Mouse (Mus musculus) T-cell, adult 2 months (primary cell): ENCODE results near the gene Tmem132a.
A peak's percentile ranks its signal among the peaks of the same experiment; 100 is the strongest.

Source experiments
- DNase-seq: peaks from one replicate; pipeline ENCODE4 v3.0.0; 2022; ENCODE audit warnings: low spot score

Gene Tmem132a

DNA sequence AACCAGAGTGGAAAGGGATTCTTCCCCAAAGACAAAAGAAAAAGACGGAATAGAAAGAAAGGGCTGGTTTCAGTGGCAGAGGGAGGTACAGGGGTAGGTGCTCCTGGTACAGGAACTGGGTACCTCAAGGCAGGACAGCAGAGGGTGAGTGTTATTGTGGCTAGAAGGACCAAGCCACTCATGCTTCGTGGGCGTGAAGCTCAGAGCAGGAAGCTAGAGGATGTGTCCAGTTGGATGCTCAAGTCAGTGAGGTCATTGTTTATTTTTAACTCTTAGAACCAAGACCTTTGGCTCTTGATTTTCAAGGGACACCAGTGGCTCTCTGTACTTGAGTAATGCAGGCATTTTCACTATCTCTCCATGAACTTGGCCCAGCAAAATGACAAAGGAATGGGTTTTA is 37.7 kb downstream of the Tmem132a start:
- DNase-seq = no peak

DNA sequence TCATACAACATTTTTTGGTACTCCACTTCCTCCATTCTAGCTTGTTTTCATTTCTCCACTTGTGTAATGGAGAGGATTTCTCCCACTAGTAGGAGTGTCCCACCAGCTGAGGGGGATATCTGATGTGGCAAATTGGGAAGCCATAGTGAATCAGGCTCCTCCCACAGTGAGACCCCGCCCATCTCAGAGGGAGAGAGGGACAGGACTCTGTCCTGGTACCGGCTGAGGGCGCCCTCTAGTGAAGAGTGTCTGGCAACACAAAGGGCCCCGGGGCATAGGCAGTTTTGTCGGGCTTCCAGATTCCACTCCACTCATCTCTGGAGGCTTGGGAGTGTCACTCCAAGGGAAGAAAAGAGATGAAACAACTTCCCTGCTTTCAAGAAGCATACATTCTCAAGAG is 38.3 kb downstream of the Tmem132a start:
- peak; percentile 80 for DNase-seq

DNA sequence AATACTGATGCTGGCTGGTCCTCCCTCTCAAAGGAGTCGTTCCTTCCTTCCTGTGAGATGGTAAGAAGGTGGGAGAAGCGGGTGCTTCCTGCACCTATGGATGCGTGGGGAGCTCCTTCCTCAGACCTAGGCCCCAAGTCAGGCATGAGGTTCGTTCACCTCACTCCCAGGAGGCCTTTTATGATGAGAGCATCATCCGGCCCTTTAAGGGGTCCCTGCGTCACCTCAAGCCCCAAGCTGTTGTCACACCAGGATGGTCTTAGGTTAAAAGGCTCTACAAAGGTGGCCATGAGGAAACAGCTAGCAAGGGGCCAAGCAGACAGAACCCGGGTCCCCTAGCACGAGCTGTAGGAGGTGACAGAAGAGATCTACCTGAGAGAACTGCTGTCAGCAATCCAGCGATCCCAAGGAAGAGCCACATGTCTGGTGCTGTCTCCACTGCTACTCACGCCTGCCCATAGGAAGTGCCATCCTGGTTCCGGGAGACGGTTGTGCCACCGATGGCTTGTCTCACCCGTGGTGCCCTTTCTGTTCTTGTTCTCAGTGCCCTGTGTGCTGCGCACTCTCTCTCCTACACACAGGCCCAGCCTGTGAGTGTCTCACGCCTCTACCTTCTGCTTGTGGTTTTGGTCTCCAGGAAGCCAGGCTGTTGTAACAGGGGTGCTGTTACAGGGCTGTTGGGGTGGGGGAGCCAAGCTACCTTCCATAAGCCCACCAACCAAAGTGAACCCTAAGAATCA is 40.1 kb downstream of the Tmem132a start, which contains the start of gene Cd6:
Gene Cd6 (minus strand): TSS at position 623 of the 740 bp plus-strand sequence.
- DNase-seq = peak; percentile 74

DNA sequence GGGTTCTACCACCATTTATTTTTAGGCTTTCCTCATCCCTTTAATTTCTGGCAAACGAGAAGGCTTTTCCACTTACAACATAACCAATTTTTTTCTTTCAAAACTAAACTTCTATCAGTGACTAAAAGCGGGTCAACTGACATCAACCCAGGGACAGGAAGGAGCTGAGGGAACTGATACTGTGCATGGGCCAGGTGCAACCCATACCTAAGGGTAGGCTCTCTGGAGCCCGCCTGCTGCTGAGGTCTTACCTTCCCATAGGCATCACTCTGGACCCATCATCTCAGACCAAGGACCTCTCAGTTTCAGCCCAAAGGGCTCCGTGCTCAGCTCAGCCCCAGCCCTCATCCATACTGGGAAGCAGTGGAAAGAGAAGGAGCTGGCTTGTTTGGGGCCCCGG is 41.4 kb downstream of the Tmem132a start:
- DNase-seq = no peak

DNA sequence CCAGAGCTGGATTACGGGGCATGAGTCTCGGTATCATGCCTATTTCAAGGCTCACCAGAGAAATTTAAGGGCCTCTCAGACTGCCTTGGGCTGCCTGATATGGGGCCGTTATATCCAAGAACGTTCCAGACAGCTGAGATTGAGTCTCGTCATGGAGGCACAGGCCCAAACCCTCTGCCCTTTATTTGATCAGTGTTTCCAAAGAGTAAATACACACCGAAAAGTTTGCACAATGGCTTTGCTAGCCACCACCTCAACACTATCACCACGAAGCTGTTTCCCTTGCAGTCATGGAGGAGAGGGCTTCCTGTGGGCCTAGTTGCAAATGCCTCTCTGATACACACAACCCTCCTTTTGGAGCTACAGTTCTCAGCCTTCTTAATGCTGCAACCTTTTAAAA is 45.7 kb downstream of the Tmem132a start:
- no peak for DNase-seq

DNA sequence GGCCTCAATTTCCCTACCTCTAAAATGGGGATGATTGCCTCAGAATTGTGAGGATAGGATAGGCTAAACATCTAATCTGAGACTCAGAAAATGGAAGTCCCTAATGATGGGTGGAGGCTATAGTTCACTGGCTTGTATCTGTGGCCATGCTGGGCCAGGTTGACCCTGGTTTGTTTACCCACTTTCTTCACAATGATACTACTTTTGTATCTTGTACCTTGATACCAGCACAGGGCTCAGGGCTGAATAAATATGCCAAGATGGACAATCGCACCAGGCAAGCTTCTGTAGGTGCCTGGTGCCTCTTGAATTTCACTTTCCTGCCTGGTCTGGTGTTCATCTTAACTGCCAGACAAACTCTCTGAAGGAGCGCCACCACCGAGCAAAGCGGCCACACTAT is 47.2 kb downstream of the Tmem132a start:
- no peak for DNase-seq

DNA sequence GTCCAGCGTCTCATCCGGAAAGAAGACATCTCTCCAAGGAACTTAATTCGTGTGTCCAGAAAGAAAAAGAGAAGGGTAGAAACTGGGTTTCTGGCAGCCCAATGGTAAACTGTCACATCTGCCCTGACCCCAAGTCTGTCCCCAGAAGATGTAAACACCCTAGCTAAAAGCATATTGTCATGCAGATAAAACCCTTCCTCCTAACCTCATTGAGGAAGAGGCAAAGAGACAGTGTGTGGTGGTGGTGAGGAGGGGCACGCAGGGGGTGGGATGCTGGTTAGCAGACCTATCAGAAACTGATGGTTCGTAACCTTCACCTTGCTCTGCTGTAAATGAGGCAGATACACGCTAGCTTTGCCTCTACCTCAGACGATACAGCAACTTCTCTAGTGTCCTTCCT is 48.4 kb downstream of the Tmem132a start:
- DNase-seq = no peak

DNA sequence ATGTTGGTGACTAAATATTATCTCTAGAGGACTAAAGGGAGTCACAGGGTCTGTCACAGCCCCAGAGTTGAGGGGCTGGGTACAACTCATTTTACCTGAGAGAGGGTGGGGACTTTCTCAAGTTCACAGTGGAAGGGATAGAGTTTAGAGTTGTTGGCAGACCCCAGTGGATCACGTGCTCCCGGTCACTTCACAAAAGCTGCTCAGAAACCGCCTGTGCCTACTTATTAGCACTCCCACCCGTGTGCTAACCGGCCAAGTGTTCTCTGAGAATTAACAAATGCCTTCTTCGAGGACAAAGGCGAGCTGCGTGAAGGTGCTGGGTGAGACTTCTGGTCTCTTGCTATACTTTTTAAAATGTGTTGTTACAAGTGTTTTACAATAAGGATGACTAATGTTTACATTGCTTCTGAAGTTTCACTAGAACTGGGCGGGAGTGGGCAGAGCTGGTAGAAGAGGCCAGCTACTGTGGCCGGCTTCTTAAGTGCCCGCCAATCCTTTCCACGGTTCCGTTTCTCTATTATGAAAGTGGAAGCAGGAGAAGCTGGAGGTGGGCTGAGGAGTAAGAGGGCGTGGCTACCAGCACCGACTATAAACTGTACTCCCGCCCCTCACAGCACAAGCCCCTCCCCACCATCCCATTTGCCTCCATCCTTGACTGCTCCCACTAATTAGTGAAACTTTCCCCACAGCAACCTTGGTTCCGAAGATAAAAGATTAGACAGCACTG is 51.4 kb downstream of the Tmem132a start:
- DNase-seq = no peak

DNA sequence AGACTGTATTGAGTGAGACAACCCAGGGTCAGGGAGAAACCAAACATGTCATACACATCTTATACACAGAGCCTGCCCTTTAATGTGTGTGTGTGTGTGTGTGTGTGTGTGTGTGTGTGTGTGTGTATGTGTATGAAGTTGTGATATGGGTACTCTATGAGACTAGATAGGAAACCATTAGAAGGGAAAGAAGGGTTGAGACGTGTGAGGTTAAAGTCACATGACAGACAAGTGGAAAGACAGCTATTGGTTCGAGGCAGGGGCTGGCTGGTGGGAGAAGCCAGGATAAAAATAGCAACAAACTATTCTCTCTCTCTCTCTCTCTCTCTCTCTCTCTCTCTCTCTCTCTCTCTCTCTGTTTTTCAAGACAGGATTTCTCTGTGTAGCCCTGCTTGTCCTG is 53.3 kb downstream of the Tmem132a start:
- DNase-seq = peak; percentile 19

DNA sequence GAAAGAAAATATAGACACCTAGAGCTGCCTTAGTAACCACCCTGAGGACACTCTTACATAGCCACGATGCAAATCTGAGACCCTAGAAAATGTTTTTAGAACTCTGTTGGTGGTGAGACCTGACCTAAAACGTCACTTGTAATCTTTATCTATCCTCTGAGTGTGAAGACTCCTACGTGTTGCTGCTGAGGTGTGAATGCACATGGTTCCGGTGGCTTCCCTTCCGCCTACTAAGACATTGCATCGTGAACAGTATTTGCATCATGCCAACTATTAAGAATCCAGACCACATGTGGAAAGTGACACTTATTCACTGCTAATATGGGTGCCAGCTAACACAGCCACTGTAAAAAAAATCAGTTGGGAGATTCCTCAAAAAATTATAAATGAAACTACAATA is 53.9 kb downstream of the Tmem132a start:
- peak; percentile 46 for DNase-seq

DNA sequence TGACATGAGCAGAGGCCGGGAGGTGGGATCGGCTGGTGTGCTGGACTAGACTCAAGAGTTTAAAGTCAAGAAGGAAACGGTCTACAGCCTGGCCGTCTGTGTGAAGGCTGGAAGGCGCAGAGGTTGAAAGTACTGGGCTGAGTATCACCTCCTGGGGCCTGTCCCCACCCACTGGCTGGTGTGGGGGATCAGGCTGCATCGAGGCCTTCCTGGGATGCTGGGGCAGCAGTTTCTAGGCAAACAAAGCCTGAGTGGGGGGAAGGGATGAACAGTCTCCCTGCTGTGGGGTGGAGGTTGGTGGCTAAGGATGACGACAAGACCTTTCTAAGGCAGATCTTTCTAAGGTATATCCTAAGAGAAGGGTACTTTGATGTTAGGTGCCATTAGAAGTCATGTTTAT is 55.8 kb downstream of the Tmem132a start:
- DNase-seq = no peak

DNA sequence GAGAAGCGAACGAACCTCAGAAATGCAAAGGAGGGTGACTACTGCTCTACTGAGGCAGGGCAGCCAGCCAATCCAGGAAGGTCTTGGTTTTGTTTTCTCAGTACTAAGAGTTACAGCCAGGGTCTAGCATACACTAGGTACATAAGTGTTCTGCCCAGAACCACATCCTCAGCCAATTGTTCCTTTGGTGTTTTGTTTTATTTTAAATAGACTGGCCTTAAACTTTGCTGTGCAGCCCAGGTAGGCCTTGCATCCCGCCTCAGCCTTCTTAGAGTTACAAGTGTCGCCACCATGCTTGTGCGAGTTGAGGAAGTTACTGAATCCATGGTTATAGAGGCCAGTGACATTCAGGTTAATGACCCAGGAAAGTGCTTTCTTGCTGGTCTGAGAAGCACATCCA is 56.7 kb downstream of the Tmem132a start:
- DNase-seq = no peak

DNA sequence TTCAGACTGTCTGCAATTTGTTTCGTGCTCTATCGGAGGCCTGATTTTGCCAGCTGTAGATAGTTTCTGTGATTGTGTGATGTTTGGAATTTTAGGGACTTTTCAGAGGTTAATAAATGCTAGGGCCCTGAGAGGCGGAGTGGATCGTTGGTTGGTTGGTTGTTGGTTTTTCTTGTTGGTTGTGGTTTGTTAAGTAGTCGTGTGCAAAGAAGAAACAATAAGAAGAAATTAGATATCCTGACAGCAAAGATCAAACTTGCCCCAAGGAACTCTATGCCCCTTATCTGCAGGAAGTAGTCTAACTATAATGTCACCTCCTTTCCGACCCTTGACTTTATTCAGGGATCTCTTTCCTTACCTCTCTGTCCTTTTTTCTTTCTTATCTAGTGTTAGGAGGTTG is 58.3 kb downstream of the Tmem132a start:
- no peak for DNase-seq

DNA sequence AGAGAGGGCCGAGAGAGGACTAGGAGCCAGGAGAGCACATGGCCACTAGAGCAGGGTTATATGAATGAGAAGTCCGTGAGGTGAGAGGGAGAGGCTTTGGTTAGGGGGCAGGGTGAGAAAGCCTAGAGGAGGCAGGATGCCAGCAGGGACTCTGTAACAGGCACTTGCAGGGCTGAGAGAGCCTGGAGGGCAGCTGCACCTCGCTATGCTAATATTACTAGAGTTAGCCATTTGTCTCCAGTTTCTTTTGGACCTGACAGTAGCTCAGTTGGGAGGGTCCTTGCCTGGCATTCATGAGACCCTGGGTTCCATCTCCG is 59.6 kb downstream of the Tmem132a start:
- DNase-seq = no peak

DNA sequence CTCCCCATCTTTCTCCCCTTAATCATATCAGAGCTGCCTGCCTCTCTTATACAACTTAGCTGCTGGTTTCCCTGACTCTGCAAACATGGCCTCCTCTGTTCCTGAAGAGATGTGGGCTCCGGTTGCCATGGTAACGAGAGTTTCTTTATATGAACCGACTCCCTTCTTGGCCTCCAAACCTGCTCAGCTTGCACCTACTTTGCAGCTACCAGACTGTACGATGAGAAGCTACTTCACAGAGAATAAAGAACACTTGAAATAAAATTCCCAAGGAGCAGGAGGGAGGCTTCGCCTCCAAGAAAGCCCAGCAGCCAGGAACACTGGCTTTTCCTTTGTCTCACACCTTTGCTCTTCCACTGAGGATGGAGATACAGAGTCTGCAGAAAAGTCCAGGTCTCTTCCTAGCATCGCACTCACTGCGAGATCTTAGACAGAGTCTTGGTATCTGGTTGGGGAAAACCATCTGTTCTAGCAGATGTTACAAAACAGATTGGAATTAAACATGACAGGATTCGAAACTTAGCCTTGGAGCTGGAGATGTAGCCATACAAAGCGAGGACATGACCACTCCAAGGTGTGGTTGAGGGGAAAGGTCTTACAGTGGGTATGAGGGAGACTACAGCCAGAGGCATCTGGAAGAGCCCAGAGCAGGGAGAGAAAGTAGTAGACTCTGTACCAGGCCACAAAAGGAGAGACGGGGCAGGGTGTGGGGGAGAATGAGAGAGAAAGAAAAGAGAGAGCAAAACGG is 60.1 kb downstream of the Tmem132a start:
- DNase-seq = no peak

DNA sequence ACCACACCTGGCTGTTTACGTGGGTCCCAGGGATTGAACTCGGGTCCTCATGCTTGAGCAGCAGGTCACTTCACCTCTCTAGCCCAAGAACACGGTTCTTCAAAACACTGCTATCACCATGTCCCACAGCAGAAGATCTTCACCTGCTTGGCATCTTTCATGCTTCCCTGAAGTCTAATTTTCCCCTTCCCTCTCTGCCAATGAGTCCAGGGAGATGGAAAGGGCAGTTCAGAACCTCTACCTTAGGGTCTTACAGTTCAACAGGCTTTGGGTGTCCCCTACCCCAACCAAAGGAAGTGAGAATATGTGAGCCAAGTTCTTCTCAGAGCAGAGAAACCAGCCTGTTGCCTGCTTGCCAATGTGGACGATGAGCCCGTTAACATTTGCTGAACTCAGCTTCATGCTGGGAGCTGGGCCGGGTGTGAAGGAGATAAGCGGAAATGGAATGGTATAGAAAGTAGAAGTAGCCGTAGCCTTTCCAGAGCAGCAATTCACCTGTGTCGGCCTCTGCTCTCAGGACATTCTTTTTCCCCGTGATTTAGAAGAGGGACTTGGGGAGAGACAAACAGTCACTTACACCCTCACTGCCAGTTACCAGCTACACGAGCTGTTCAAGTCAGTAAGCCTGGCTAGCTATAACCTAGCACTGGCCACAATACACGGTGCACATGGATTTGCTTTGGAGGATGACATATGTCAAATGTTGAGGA is 61.1 kb downstream of the Tmem132a start:
- DNase-seq = no peak
